Mouse (Mus musculus) heart, embryonic 11.5 days (tissue): ENCODE results near the gene Hspb7. TPM values are rescaled to one million over a fixed set of nuclear protein-coding genes. Genes with fewer than 3 reads are reported as not detected.

Experiments
- ATAC-seq: fragments of 200-750 bp; cut with Nextera tagmentation; replicated peaks from 2 replicates; pipeline ENCODE4 v1.8.0; 2017; ENCODE audit warnings: moderate library complexity; ENCODE audit not compliant: insufficient number of reproducible peaks, low FRiP score, low TSS enrichment
- H3K27ac ChIP-seq: fragments of 300-500 bp; sonication (generic); 2 replicates; pipeline ENCODE4 v1.5.1; 2014; ENCODE audit warnings: mild to moderate bottlenecking, low read depth, low read length
- H3K27me3 ChIP-seq: fragments of 300-500 bp; sonication (generic); 2 replicates; pipeline ENCODE4 v1.6.1; 2014; ENCODE audit warnings: mild to moderate bottlenecking, low read length, mixed read lengths; ENCODE audit not compliant: control insufficient read depth, insufficient read depth
- H3K36me3 ChIP-seq: fragments of 300-500 bp; sonication (generic); 2 replicates; pipeline ENCODE4 v1.6.1; 2014; ENCODE audit warnings: mild to moderate bottlenecking, low read length, moderate library complexity, mixed read lengths; ENCODE audit not compliant: control insufficient read depth, insufficient read depth
- H3K4me1 ChIP-seq: fragments of 300-500 bp; sonication (generic); 2 replicates; pipeline ENCODE4 v1.6.1; 2014; ENCODE audit warnings: low read length; ENCODE audit not compliant: control insufficient read depth, insufficient read depth
- H3K4me2 ChIP-seq: fragments of 300-500 bp; sonication (generic); 2 replicates; pipeline ENCODE4 v1.6.1; 2014; ENCODE audit warnings: mild to moderate bottlenecking, moderate library complexity
- H3K4me3 ChIP-seq: fragments of 300-500 bp; sonication (generic); 2 replicates; pipeline ENCODE4 v1.5.1; 2014; ENCODE audit warnings: low read depth, low read length
- H3K9ac ChIP-seq: fragments of 300-500 bp; sonication (generic); 2 replicates; pipeline ENCODE4 v1.6.1; 2014; ENCODE audit warnings: mild to moderate bottlenecking, low read depth, low read length, moderate library complexity
- H3K9me3 ChIP-seq: fragments of 300-500 bp; sonication (generic); replicated peaks from 2 replicates; pipeline ENCODE4 v1.6.1; 2016; ENCODE audit warnings: low read length; ENCODE audit not compliant: control insufficient read depth
- WGBS: fragments of 180-500 bp; shearing (Covaris S2); extraction: QIAGEN DNeasy Blood & Tissue Kit; methylation state at CpG from one replicate; pipeline ENCODE4 v1.1.7; 2014; ENCODE audit not compliant: insufficient replicate concordance; 5-methylcytosine and 5-hydroxymethylcytosine counted together
- polyA plus RNA-seq: library from polyadenylated mRNA; unstranded; fragments of >200 nt; fragmentation: Nextera tagmentation; extraction: Ambion mirVana; gene quantifications from 2 replicates; pipeline ENCODE4 v1.2.1, GENCODE M21; 2014

The Hspb7 gene
- polyA plus RNA-seq, 1 experiment from 2014 or later: 275 TPM

DNA sequence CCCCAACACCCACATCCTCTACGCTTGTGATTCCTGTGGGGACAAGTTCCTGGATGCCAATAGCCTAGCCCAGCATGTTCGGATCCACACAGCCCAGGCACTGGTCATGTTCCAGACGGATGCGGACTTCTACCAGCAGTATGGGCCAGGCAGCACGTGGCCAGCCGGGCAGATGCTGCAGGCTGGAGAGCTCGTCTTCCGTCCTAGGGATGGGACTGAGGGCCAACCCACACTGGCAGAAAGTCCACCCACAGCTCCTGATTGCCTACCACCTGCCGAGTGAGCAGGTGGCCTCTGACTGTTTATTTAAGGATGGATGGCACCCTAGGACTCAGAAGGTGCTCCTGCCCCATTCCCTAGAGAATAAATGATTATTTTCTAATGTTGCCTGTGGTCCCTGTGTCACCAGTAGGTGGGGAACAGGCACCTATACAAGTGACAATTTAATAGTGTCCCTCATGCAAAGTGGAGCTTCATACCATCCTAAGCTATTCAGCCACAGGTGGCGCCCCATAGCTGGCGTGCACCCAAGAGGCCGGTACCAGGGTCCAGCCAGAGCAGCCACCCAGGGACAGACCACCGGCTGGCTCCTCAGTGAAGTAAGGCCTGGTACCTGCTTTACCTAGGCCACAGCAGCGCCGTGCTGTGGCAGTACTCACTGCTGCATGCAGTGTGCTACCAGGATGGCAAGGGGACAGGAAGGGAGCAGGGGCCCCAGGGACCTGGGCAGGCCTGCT, 46.4 kb downstream of the Hspb7 start:
- Histone ChIP-seq H3K9ac (no peak overlapping the region), H3K36me3 (peaks cover 53% of the 10 kb centered on the region), H3K4me1 (no peaks in the 10 kb centered on the region), H3K9me3 (no peaks in the 10 kb centered on the region), H3K27me3 (no peaks in the 10 kb centered on the region), H3K27ac (no peak overlapping the region), H3K4me2 (no peak overlapping the region), H3K4me3 (no peak overlapping the region)
- 86% methylated on average over 15 of the region's 15 CpGs for WGBS
- ATAC-seq: no peak

DNA sequence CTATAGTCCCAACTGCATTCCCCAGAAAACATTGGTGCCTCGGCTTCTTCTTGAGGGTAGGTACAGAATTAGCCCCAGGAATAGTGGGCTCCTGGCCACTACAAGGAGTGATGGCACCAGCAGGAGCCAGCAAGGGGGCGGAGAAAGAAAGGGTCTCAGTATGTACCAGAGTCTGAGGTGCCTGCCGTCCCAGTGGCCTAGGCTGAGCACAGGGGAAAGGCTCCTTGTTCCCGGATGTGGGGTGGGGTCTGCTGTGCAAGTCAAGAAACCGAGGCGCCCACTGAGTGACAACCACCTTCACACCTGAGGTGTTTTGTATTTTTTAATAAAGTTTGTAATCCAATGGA, 47.0 kb downstream of the Hspb7 start:
- ATAC-seq: no peak
- Histone ChIP-seq H3K27ac (no peak overlapping the region), H3K4me1 (no peaks in the 10 kb centered on the region), H3K9ac (no peak overlapping the region), H3K4me2 (no peak overlapping the region), H3K36me3 (peaks cover 56% of the 10 kb centered on the region), H3K27me3 (no peaks in the 10 kb centered on the region), H3K4me3 (no peak overlapping the region), H3K9me3 (no peaks in the 10 kb centered on the region)
- 80% methylated on average over 6 of the region's 6 CpGs for WGBS

DNA sequence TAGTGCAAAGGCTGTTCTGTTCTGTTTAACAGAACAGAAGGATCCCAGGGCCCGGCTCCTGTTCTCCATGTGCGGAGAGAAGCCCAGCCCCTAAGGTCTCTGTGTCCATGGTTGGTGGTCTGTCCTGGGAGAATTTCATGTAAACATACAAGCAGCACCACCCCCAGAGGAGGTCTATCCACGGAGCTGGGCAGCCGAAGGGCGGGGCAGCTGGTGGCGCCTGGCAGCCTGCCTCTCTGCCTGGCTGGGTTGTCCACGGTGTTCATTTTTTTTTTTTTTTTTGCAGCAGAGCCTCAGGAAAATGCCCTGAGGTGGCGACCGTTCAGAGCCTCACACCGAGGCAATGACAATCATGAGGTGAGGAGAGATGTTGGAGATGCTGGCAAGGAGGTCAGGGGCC, 48.0 kb downstream of the Hspb7 start:
- H3K9ac ChIP-seq: no peak overlapping the region
- H3K27ac ChIP-seq: no peak overlapping the region
- WGBS: 62% methylated on average over 10 of the region's 10 CpGs
- no peaks in the 10 kb centered on the region for H3K4me1 ChIP-seq
- H3K27me3 ChIP-seq: no peaks in the 10 kb centered on the region
- no peak overlapping the region for H3K4me3 ChIP-seq
- peaks cover 59% of the 10 kb centered on the region for H3K36me3 ChIP-seq
- H3K9me3 ChIP-seq: no peaks in the 10 kb centered on the region
- no peak overlapping the region for H3K4me2 ChIP-seq
- ATAC-seq: no peak

DNA sequence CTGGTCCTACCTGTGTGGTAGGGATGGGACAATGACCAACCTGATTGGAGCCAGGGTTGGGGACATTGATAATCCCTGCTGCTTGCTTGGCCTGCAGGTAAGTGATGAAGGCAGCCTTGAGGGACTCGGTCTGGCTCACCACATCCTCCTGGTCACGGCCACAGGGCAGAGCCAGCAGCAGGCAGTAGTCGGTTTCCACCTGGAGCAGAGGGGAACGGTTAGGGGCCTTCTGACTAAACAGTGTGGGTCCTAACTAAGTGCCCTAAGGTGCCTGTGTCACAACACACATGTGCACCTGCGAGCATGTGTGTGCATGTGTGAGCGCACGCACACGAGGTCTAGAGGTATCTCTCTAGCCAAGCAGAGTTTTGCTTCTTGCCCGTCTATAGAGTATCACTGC, 48.8 kb downstream of the Hspb7 start:
- Histone ChIP-seq H3K27ac (no peak overlapping the region), H3K4me2 (no peak overlapping the region), H3K4me3 (no peak overlapping the region), H3K9ac (no peak overlapping the region), H3K4me1 (no peaks in the 10 kb centered on the region), H3K9me3 (no peaks in the 10 kb centered on the region), H3K36me3 (peaks cover 60% of the 10 kb centered on the region), H3K27me3 (no peaks in the 10 kb centered on the region)
- ATAC-seq: no peak
- 89% methylated on average over 9 of the region's 9 CpGs for WGBS

DNA sequence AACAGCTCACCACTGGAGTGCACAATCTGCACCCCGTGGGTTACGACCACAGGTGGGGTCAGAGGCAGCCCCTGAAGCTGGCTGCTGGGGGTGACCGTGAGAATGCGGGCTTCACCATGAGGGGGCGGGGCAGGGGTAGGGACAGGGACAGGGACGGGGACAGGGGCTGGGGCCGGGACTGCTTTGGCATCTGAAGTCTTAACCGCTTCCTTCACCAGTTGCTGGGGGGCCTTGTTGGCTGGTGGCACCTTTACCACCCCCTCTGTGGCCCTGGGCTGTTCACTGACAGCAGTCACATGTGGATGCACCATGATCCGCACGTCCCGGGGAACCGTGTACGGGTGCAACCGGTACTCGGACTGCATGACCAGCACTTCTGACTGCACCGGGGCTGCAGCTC, 50.9 kb downstream of the Hspb7 start:
- Histone ChIP-seq H3K4me3 (no peak overlapping the region), H3K27ac (no peak overlapping the region), H3K4me1 (no peaks in the 10 kb centered on the region), H3K9ac (no peak overlapping the region), H3K27me3 (no peaks in the 10 kb centered on the region), H3K4me2 (no peak overlapping the region), H3K36me3 (peaks cover 67% of the 10 kb centered on the region), H3K9me3 (no peaks in the 10 kb centered on the region)
- WGBS: 96% methylated on average over 16 of the region's 16 CpGs
- no peak for ATAC-seq

DNA sequence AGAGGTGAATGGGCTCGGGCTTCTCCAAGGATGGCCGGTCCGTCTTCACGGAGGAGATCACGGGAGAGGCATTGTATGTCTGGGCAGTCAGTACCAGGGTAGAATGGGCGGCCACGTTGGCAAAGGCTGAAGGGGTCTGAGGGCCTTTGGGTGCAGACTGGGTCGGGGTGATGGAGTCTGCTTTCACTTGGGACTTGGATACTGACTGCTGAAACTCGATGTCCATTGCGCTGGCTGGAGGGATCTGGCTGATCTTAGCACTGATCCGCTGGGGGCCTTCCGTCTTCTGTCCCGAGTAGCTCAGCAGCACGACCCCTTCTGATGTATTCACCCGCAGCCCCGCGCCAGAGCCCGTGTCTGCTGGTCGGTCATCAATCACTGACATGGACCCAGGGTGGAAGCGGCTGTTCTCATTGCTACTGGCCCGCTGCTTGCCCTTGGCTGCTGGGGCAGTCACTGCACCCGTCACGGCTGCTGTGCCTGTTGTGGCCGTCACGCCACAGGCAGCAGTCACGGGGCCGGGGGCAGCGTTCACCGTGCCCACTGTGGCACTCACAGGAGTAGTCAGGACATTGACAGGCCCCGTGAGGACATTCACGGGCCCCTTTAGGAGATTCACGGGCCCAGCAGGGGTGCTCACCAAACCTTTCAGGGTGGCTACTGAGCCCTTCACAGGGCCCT, 52.2 kb downstream of the Hspb7 start:
- ATAC-seq: no peak
- Histone ChIP-seq H3K4me2 (no peak overlapping the region), H3K4me3 (no peak overlapping the region), H3K27me3 (no peaks in the 10 kb centered on the region), H3K9me3 (no peaks in the 10 kb centered on the region), H3K36me3 (peaks cover 68% of the 10 kb centered on the region), H3K27ac (no peak overlapping the region), H3K4me1 (no peaks in the 10 kb centered on the region), H3K9ac (no peak overlapping the region)
- WGBS: 84% methylated on average over 32 of the region's 32 CpGs

DNA sequence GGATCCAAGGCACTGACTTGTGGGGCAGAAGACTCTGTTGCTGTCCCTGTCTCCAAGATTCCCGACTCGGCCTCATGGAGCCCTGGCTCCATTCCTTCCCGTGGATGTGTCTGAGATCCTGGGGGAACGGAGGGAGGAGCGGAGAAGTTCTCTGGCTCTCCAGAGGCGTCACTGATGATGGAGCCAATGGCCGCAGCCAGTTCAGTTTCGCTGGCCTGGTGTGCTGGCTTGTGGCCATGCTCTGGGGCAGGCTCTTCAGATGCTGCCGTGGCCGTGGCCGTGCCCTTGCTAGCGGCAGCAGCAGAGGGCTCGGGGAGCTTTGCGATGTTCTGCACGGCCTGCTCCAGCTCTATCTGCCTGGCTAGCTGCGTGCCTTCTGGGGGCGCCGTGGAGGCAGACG, 53.9 kb downstream of the Hspb7 start:
- no peak overlapping the region for H3K4me2 ChIP-seq
- H3K27ac ChIP-seq: no peak overlapping the region
- peaks cover 79% of the 10 kb centered on the region for H3K36me3 ChIP-seq
- H3K9ac ChIP-seq: no peak overlapping the region
- H3K9me3 ChIP-seq: no peaks in the 10 kb centered on the region
- H3K27me3 ChIP-seq: no peaks in the 10 kb centered on the region
- H3K4me3 ChIP-seq: no peak overlapping the region
- 86% methylated on average over 19 of the region's 19 CpGs for WGBS
- no peak for ATAC-seq
- H3K4me1 ChIP-seq: no peaks in the 10 kb centered on the region
